Mouse (Mus musculus) regulatory T cell (primary cell): Measurements from ENCODE around the gene Slc5a5.

ENCODE experiments used
- in situ Hi-C: fragments of 300-600 bp; cut with MboI, MseI; formaldehyde crosslinking; loops from one replicate; pipeline ENCODE4 v1.15.1; 2025; ENCODE audit warnings: high pct_unique_total_duplicates

Gene Slc5a5

DNA sequence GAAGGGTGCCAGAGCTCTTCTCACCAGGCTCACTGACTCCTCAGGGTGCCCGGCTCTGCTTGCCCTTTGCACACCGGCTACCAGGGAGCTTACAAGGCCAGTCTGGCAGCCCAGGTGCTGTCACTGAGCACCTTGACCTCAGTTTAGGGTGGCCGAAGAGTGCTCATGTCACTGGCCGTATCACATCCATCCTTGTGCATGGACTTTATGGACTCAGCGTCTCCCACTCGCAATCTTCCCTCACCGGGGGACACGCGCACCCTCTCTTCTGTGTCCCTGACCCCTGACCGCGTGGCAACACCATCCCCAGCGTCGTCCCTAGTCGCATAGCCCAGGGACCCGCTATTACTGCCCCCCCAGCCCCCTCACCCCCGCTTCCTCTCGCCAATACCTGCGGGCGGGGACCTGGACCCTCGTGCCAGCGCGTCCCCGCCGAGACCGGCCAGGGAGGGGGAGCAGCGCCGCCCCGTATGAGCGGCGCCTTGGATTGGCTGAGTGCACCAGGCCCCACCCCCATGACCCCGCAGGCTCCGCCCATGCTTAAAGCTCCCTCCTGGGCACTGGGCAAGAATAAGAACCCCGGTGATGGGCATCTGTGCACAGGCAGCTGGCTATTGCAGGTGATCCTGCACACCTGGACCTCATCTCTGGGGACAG lies 35.9 kb downstream of the Slc5a5 start:
- in situ Hi-C loops = no loop called here

DNA sequence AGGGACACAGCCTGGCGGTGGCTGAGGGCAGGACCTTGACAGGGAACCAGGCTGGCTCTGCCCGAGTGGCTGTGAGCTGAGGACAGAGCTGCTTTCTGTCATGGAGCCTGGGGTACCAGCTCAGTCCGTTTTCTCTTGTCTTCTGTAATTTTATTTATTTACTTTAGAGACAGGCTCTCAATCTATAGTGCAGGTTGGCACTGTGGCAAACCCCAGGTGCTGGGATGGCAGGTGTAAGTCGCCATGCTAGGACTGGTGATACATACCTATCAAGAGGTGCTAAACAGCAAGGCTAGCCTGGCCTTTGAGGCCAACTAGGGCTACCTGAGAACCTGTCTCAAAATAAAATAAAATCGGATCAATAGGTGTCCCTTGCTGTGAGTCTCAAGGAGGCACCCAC lies 36.5 kb downstream of the Slc5a5 start:
- in situ Hi-C loops = no loop called here

DNA sequence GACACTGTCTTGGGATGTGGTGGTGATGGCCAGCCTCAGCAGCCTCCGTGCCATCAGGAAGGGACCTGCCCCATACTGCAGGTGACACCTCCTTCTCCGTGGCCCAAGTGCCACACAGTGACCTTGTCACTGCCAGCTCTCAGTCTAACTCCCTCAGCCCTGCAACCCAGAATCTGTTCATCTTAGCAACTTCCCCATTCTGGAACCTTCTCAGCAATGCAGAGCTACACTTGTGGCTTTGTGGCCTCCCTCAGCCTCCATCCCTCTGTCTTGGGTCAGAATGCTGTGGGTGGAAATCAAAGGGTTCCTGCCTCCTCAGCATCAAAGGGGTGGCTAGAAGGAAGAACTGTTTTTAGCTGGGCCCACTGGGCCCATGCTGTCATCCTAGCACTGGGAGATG lies 38.7 kb downstream of the Slc5a5 start:
- in situ Hi-C loops = no loop called here

DNA sequence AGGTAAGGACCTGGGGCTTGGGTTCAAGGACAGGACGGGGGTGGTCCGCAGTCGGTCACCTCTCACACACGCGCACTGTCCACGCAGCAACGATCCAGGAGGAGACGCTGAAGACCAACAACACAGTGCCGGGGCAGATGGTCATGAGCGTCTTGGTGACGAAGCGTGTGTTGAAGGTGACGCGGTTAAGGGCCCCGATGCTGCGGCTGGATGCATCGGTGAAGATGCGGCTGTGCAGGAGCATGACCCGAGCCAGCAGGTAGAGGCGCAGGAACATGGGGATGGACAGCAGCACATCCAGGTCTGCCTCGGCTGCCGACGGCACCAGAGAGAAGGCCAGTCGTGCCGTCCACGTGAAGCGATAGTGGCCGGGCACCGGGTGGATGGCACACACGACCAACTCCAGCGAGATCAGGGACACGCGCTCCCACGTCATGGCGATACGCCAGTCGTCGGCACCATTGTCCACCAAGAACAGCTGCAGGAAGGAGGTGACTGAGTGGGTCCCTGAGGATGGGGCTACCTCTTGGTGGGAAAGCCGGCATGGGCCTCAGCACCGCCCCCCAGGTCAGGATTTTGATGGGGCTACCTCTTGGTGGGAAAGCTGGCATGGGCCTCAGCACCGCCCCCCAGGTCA lies 39.8 kb downstream of the Slc5a5 start:
- in situ Hi-C loops = no loop called here

- in situ Hi-C loops = no loop called here
These were observed 40.7 kb downstream of the Slc5a5 start for GRCm38 (mm10) chr8:70851837-70852236.

- in situ Hi-C loops = no loop called here
These were observed 41.6 kb downstream of the Slc5a5 start for GRCm38 (mm10) chr8:70850947-70851346.

GRCm38 (mm10) chr8:70850132-70850845 lies 42.3 kb downstream of the Slc5a5 start:
- in situ Hi-C loops = no loop called here

- in situ Hi-C loops = no loop called here
These were observed 43.1 kb downstream of the Slc5a5 start for GRCm38 (mm10) chr8:70849333-70849990.

GRCm38 (mm10) chr8:70846371-70847154 lies 46.0 kb downstream of the Slc5a5 start:
- in situ Hi-C loops = no loop called here

DNA sequence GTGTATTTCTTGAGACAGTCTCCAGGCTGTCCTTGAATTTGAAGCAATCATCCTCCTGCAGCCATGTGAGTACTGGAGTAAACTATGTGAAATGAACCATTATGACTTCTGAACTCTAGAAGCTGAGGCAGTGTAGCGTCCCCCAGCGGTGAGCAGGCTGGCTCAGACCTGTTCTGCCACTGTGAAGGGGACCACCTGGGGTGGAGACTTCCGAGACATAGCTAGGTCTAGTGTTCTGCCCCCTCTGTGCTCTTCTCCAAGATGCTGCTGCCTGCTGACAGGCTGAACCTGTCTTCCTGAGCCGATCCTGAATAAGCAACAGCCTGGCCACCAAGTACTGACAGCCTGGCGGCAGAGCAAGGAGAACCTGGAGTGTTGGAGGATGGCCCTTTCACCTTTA lies 47.4 kb downstream of the Slc5a5 start:
- in situ Hi-C loops = no loop called here

GRCm38 (mm10) chr8:70844523-70844922 lies 48.0 kb downstream of the Slc5a5 start:
- in situ Hi-C loops = loop anchor here (5.0 kb wide), 1 partner anchor 77 kb away; no protein-coding TSS in a partner anchor

DNA sequence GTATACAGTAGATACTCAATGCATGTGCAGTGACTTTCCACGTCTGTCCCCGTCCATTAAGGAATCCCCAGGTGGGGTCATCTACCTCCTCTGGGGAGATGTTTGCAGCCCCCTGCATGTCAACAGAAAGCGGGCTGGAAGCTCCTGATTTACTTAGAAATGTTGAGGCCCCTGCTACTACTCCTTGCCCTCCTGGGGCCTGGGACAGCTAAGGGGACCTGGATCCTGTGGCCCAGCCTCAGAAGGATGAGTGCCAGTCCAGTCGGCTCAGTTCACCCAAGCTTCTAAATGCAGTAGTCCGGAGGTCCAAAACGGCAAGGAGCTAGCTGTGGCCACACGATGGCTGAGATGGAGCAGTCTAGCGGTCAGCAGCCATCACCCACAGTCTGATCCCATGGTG lies 48.6 kb downstream of the Slc5a5 start:
- in situ Hi-C loops = loop anchor here (5.0 kb wide), 1 partner anchor 77 kb away; no protein-coding TSS in a partner anchor

- in situ Hi-C loops = loop anchor here (5.0 kb wide), 1 partner anchor 76 kb away; no protein-coding TSS in a partner anchor
These were observed 49.3 kb downstream of the Slc5a5 start for GRCm38 (mm10) chr8:70843214-70843773.

GRCm38 (mm10) chr8:70842484-70842883 lies 50.1 kb downstream of the Slc5a5 start:
- in situ Hi-C loops = loop anchor here (5.0 kb wide), 1 partner anchor 75 kb away; no protein-coding TSS in a partner anchor

DNA sequence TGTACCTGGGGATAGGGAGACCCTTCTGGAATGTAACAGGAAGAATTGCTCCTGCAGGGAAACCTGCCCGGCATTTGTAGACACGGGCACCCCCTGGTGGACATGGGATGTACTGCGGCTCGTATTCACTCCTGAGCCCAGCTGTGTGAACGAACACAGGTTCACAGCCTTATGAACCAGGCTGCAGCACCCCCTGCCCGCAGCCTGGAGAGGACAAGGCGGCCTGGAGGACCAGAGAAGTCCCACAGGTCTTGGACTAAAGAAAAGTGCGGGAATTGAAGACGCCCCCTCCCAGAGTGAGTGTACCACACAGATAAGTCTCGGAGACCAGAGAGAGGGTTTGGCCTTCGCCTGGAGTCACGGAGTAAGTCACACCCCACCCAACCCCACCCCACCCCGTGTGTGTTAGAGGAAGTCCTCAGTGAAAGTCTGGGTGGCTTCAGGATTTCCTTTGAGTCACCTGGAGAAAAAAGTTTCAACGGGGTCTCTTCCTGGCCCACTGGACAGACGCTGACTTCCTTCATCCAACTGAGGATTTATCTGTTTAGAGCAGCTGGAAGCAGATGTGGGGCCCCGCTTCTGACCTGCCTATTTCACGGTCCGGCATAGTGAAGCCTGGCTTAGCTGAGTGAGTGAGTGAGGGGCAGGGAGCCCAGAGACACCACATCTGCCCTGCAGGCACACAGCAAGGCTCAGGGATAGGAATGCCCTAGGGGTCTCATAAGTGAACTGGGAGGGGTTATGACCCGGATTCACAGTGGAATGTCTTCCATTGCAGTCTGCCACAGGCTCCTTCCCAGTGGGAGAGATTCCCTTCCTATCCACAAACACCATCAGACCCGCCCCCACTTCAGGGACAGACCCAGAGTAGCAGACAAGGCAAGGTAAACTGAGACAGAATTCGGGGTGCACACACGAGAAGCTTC lies 51.1 kb downstream of the Slc5a5 start:
- in situ Hi-C loops = loop anchor here (5.0 kb wide), 1 partner anchor 74 kb away; no protein-coding TSS in a partner anchor

- in situ Hi-C loops = loop anchor here (5.0 kb wide), 1 partner anchor 73 kb away; no protein-coding TSS in a partner anchor
These were observed 52.0 kb downstream of the Slc5a5 start for GRCm38 (mm10) chr8:70840590-70840989.

GRCm38 (mm10) chr8:70839408-70840351 lies 52.9 kb downstream of the Slc5a5 start, which contains the start of gene Arrdc2:
Gene Arrdc2 (minus strand): TSS chr8:70839720.
- in situ Hi-C loops = loop anchor here (5.0 kb wide), 1 partner anchor 72 kb away; no protein-coding TSS in a partner anchor

DNA sequence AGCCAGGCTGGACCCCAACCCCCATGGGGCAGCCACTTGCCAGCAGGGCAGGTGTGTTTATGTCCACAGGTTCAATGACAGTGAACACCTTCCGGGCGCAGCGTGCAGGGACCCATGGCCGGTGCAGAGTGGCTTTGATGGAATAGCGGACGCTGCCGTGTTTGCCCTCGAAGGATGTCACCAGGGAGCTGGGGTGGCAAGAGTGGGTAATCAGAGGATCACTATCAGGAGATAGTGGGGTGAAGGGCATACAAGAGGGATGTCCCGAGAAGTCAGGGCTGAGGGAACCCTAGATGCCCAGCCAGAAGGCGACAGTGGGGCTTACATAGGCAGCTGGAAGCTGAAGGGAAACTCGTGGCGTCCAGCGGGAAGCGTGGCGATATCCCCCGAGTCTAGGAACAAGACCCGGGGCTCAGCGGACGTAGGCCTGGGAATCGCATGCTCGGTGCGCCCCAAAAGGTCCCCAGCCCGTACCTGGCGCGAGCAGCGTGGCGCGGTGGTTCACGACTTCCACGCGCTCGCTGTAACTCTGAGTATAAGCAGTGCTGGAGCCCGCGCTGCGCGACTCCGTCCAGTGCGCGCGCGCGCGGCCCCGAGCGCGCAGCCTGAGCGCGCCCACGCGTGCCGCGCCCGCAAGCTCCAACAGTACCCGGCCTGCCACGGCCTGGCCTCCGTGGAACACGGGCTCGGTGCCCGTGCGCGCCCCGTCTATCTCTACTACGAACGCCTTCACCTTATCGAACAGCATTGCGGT lies 53.7 kb downstream of the Slc5a5 start:
- in situ Hi-C loops = no loop called here
